Mouse (Mus musculus): ENCODE results near the gene Sema4c. TPM values are rescaled to one million over a fixed set of nuclear protein-coding genes. Genes with fewer than 3 reads are reported as not detected.

The Sema4c gene
- polyA plus RNA-seq, 1 experiment: 1.3 TPM

DNA sequence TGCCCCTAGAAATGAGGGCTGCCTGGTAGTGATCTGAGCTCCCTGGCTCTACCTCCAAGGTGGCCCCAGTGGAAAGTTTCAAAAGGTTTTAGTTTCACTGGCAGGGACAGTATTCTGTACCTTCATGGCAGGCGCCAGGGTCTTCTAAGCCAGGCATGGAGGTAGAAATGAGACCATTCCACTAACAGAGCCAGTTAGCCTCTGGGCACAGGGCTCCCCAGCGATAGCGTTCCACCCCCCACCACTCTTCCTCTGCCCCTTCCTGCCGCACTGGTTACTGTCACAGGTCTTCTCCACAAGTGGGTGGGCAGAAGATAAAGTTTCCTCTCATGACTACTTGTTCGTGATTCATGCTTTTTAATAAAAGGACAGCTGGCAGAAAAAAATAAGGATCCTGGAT lies 1.7 kb upstream of the Sema4c start:
- TF ChIP-seq GATA1 (IDR thresholded peaks at IDR 0.05; ENCODE audit: borderline replicate concordance, low read length): no peak
- H3K27me3 ChIP-seq (replicated peaks): peaks cover 99% of the 10 kb centered on the region
- no peak overlapping the region for H3K4me3 ChIP-seq (replicated peaks)
- H3K36me3 ChIP-seq (replicated peaks; ENCODE audit: low read length): no peaks in the 10 kb centered on the region
- H3K4me1 ChIP-seq: peaks cover 91% of the 10 kb centered on the region
- no peaks in the 10 kb centered on the region for H3K9me3 ChIP-seq

DNA sequence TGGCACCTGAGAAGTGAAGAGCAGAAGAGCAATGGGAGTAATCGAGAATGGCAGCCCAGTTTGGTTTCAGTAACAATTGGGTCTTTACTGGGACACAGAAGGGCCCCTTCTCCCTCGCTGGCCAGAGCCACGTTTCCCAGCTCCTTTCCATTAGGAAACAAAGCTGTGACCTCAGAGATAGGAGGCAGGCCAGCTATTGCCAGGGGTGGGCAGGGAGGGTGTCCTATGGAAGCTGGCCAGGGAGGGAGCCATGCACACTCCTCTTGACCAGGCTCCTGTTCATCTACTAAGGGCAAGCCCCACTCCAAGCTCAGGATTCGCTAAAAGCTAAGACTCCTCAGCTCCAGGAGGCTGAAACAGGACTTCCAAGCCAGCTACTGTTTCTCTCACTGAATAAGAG lies 1.1 kb upstream of the Sema4c start:
- peaks cover 99% of the 10 kb centered on the region for H3K27me3 ChIP-seq (replicated peaks)

DNA sequence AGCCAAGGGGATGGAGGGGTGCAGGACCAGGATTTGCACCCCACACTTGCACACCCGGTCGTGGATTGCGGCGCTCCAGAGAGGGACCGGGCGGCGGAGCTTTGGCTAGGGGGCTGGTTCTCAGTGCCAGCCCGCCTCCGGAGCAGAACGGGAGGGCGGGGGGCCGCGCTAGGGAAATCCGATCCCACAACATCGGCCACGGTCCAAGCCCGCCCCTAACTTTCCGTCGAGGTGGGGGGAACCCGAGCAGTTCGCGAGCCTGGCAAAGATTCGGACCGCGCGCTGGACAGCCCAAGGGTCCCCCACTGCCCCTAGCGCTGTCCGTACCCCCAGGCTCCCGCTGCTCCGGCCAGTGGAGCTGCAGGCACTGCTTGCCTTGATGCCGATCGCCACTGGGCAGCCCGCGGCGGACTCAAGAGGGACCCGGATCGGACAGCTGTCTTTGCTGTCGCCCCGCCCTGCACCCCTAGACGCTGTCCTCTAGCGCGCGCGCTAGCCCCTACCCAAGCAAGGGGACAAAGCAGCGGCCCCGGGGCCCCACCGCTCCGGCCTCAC lies 615 bp downstream of the Sema4c start:
- H3K9me3 ChIP-seq: no peaks in the 10 kb centered on the region
- no peak for TF ChIP-seq GATA1 (IDR thresholded peaks at IDR 0.05; ENCODE audit: borderline replicate concordance, low read length)
- no peak for TF ChIP-seq FLI1 (IDR thresholded peaks at IDR 0.05; ENCODE audit: low read length)
- peak overlapping the region; percentile 94 for H3K4me3 ChIP-seq (replicated peaks)
- peaks cover 99% of the 10 kb centered on the region for H3K27me3 ChIP-seq (replicated peaks)
- peaks cover 10% of the 10 kb centered on the region for H3K36me3 ChIP-seq (replicated peaks; ENCODE audit: low read length)
- peaks cover 77% of the 10 kb centered on the region for H3K4me1 ChIP-seq

More for the DNA sequence above, 1.1 kb upstream of the Sema4c start:
- Histone ChIP-seq H3K4me3 (replicated peaks) (no peak overlapping the region), H3K9me3 (no peaks in the 10 kb centered on the region), H3K4me1 (peaks cover 90% of the 10 kb centered on the region), H3K36me3 (replicated peaks; ENCODE audit: low read length) (no peaks in the 10 kb centered on the region)
- no peak for TF ChIP-seq FLI1 (IDR thresholded peaks at IDR 0.05; ENCODE audit: low read length)
- TF ChIP-seq GATA1 (IDR thresholded peaks at IDR 0.05; ENCODE audit: borderline replicate concordance, low read length): no peak

DNA sequence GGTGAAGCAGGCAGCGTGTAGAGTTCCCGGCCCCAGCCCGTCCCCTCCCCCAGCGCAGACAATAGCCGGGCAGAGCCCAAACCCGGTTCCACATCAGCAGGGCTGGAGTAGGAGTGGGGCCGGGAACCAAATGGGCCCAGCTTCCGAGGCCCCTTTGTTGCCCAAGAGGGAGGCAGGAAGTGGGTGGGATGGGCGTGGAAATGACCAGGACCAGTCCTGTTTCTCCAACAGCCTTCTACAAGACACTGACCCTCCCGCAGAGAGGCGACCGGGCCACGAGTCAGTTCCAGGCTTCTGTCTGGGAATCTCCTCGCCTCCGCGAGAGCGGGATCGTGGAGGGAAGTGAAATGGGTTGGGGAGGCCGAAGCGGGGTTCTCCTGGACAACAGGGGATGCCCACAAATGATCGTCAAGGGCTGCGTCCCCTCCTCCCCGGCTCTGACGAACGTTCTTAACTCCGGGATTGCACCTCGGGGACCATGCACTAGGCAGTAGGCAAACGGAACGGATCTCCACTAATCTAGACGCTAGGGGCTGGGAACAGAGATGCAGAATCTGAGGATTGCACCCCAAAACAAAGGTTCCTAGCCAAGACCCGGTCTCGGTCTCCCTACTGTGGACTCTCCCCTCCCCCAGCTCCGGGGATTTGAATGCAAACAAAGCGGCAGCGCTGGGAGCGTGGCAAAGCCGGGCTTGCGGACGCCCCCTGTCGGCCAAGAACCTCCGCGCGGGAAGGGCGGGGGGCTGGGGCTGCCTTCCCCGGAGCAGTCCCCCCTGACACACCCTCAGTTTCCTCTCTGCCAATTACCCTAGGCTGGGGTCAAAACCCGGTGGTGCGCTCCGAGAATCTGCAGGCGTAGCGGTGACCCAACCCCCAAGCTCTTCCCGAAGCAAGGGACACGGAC lies 1.3 kb downstream of the Sema4c start:
- Histone ChIP-seq H3K4me3 (replicated peaks) (peak overlapping the region; percentile 94), H3K27me3 (replicated peaks) (peaks cover 99% of the 10 kb centered on the region), H3K4me1 (peaks cover 73% of the 10 kb centered on the region)

DNA sequence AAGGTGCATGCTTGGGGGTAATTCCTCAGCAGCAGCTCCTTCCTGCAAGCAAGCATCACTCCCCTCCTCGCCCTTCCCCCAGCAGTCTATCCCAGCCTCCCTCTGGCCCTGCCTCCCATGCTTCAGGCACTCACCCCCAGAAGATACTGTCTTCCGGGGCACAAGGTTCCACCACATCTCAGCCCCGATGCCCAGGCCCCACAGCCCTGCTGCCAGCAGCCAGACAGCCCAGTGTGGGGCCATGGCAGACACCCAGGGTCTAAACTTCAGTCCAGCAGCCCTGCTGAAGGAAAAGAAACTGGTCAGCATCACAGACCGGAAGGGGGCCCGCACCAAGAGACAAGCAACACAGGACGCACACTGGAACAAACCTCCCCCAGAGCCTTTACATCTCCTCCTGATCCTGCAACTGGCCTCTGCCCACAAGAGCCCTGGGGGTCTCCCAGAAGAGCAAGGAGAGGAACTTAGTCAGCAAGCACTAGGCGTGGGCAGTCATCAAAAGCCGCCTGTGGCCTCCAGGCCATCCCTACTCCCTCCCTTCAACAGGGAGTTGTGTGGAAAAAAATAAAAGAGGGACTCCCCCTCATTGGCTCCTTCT lies 2.3 kb downstream of the Sema4c start:
- Histone ChIP-seq H3K27me3 (replicated peaks) (peaks cover 95% of the 10 kb centered on the region), H3K36me3 (replicated peaks; ENCODE audit: low read length) (peaks cover 22% of the 10 kb centered on the region), H3K9me3 (no peaks in the 10 kb centered on the region), H3K4me3 (replicated peaks) (peak overlapping the region; percentile 94), H3K4me1 (peaks cover 68% of the 10 kb centered on the region)
- TF ChIP-seq GATA1 (IDR thresholded peaks at IDR 0.05; ENCODE audit: borderline replicate concordance, low read length) (no peak), FLI1 (IDR thresholded peaks at IDR 0.05; ENCODE audit: low read length) (no peak)

More for the DNA sequence above, 1.3 kb downstream of the Sema4c start:
- TF ChIP-seq GATA1 (IDR thresholded peaks at IDR 0.05; ENCODE audit: borderline replicate concordance, low read length) (no peak), FLI1 (IDR thresholded peaks at IDR 0.05; ENCODE audit: low read length) (no peak)
- Histone ChIP-seq H3K36me3 (replicated peaks; ENCODE audit: low read length) (peaks cover 17% of the 10 kb centered on the region), H3K9me3 (no peaks in the 10 kb centered on the region)

DNA sequence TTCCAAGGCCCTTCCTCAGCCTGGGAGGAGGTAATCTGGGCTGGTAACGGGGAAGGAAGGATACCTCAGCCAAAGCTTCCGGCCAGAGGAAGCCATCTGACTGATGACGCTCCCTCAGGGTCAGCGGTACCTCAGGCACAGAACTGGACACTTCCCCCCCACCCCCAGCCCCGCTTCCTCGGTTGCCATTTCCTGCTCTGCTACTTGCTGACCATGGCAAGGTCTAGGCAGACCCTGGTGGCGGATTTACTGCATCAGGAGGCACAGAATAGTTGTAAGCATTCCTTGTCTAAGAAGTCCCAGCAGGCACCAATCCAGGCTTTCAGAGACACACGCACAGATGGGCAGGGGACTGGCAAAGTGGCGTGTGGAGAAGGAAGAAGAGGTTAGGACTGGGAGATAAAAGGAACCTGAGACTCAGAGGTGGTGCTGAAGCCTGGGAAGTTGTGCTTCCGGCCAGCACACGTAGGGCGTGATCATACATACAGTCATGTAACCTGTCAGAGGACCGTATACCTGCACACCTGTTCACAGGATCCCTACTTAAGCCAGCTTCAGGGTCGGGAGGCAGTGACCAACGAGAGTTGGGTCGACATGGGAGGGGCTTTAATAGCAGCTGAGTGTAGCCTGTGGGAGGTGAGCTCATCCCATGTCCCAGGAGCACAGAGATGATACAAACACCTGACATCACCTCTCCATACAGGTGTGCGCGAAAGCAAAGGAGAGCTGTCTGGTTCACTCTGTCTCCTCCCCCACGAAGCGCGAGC lies 3.3 kb downstream of the Sema4c start:
- peaks cover 96% of the 10 kb centered on the region for H3K27me3 ChIP-seq (replicated peaks)
- peaks cover 60% of the 10 kb centered on the region for H3K4me1 ChIP-seq
- H3K9me3 ChIP-seq: no peaks in the 10 kb centered on the region
- no peak overlapping the region for H3K4me3 ChIP-seq (replicated peaks)
- TF ChIP-seq GATA1 (IDR thresholded peaks at IDR 0.05; ENCODE audit: borderline replicate concordance, low read length) (no peak), FLI1 (IDR thresholded peaks at IDR 0.05; ENCODE audit: low read length) (no peak)
- peaks cover 28% of the 10 kb centered on the region for H3K36me3 ChIP-seq (replicated peaks; ENCODE audit: low read length)

DNA sequence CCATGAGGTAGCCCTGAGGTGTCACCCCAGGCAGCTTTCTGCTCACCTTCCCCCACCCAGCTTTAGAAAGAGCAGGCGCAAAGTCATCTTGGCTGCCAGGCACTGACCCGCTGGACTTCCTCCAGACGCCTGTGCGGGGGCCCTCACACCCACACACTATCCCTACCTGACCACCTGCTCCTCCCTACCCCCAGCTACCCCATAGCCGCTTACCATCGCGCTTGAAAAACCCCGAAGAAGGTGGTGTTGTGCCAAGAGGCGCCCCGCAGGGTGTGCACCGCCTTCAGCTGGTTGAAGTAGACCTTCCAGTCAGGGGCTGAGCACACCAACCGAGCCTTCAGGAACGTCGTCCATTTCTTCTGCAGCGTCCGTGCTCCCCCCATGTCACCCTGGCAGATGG lies 5.6 kb downstream of the Sema4c start:
- peaks cover 85% of the 10 kb centered on the region for H3K27me3 ChIP-seq (replicated peaks)
- peaks cover 34% of the 10 kb centered on the region for H3K36me3 ChIP-seq (replicated peaks; ENCODE audit: low read length)
- H3K4me3 ChIP-seq (replicated peaks): no peak overlapping the region
- H3K4me1 ChIP-seq: peaks cover 39% of the 10 kb centered on the region
- TF ChIP-seq FLI1 (IDR thresholded peaks at IDR 0.05; ENCODE audit: low read length) (no peak), GATA1 (IDR thresholded peaks at IDR 0.05; ENCODE audit: borderline replicate concordance, low read length) (no peak)
- H3K9me3 ChIP-seq: no peaks in the 10 kb centered on the region

DNA sequence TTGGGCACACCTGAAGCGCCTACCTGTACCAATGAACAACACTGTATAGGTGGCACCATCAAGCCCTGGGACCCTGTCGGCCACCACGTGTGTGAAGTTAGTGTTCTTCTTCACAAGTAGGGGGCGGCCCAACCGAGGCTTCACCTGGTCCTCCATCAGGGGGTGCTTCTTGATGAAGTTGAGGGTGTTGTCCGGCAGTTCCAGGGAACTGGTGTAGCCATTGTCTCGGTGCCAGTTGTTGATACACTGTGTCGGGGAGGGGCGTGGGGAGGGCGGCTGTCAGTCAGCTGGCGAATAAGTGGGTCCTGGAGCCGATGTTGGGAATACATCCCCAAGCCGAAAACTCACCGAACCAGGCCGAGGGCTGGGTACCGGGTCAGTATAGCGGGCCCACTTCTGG lies 6.2 kb downstream of the Sema4c start:
- no peak overlapping the region for H3K4me3 ChIP-seq (replicated peaks)
- no peaks in the 10 kb centered on the region for H3K9me3 ChIP-seq
- peaks cover 79% of the 10 kb centered on the region for H3K27me3 ChIP-seq (replicated peaks)
- H3K36me3 ChIP-seq (replicated peaks; ENCODE audit: low read length): peaks cover 34% of the 10 kb centered on the region
- TF ChIP-seq FLI1 (IDR thresholded peaks at IDR 0.05; ENCODE audit: low read length) (no peak), GATA1 (IDR thresholded peaks at IDR 0.05; ENCODE audit: borderline replicate concordance, low read length) (no peak)
- peaks cover 36% of the 10 kb centered on the region for H3K4me1 ChIP-seq

DNA sequence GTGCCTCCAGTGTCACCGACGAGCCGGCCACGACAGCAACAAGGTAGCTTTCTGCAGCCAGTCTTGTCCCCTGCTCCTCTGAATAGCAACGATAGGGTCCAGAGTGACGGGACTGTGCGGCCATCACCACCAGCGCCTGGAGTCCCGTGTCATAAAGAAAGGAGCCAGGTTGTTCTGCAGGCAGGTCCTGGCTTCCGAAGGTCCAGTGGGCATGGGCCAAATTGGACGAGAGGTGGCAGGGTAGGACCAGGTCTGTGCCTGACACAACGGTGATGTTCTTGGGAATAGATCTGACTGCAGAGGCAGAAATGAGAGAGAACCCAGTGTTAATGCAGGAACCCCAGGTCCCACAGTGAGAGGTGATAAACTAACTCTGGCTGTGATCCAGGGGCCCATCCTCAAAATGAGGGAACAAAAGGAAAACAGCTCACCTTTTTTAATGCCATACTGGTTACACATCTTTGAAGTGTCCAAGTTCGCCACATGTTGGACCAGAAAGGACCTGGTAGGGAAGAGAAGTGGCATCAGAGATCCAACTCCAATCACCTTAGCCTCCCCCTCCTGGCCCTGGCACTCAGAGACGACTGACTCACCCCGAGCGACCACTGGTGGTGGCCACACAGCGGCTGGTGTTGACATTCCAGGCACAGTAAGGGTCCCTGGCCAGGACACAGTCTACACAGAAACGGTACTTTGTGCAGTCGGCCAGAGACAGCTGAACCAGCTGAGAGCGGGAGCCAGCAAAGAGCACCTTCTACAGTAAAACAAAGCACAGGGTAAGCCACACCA lies 7.9 kb downstream of the Sema4c start:
- no peak overlapping the region for H3K4me3 ChIP-seq (replicated peaks)
- TF ChIP-seq FLI1 (IDR thresholded peaks at IDR 0.05; ENCODE audit: low read length) (no peak), GATA1 (IDR thresholded peaks at IDR 0.05; ENCODE audit: borderline replicate concordance, low read length) (no peak)
- peaks cover 34% of the 10 kb centered on the region for H3K36me3 ChIP-seq (replicated peaks; ENCODE audit: low read length)
- H3K4me1 ChIP-seq: peaks cover 34% of the 10 kb centered on the region
- no peaks in the 10 kb centered on the region for H3K9me3 ChIP-seq
- H3K27me3 ChIP-seq (replicated peaks): peaks cover 63% of the 10 kb centered on the region
